Mouse (Mus musculus) thymus, postnatal 25 days (tissue): ENCODE data around the gene Map3k13.
"Not testable (repeated sequence)": the region's sequence is repeated elsewhere in the genome, so short reads cannot be mapped to it uniquely, and the experiment has no call there.

Experiments
- DNase-seq: peaks from one replicate; pipeline ENCODE4 v3.0.0; 2022

Gene Map3k13

GRCm38 (mm10) chr16:21793875-21794696, at the start of gene Map3k13:
Gene Map3k13 (plus strand): TSS chr16:21794346.
- DNase-seq, result peak; percentile 95

GRCm38 (mm10) chr16:21758447-21758846, 35.7 kb upstream of the Map3k13 start:
- no peak for DNase-seq

GRCm38 (mm10) chr16:21768255-21768654, 25.9 kb upstream of the Map3k13 start:
- no peak for DNase-seq

- DNase-seq, result peak; percentile 22
Measured at GRCm38 (mm10) chr16:21769667-21770066, 24.5 kb upstream of the Map3k13 start.

GRCm38 (mm10) chr16:21774725-21775124, 19.4 kb upstream of the Map3k13 start:
- DNase-seq, result no peak

GRCm38 (mm10) chr16:21778293-21778866, 15.8 kb upstream of the Map3k13 start:
- DNase-seq, result peak; percentile 24

GRCm38 (mm10) chr16:21779149-21779548, 15.0 kb upstream of the Map3k13 start:
- DNase-seq, result no peak

- DNase-seq, result no peak
Measured at GRCm38 (mm10) chr16:21781277-21781676, 12.9 kb upstream of the Map3k13 start.

GRCm38 (mm10) chr16:21781895-21782294, 12.3 kb upstream of the Map3k13 start:
- no peak for DNase-seq

GRCm38 (mm10) chr16:21782807-21783206, 11.3 kb upstream of the Map3k13 start:
- no peak for DNase-seq

GRCm38 (mm10) chr16:21785000-21785399, 9.1 kb upstream of the Map3k13 start:
- no peak for DNase-seq

- no peak for DNase-seq
Measured at GRCm38 (mm10) chr16:21786317-21786716, 7.8 kb upstream of the Map3k13 start.

GRCm38 (mm10) chr16:21787516-21788353, 6.4 kb upstream of the Map3k13 start, which contains the start of gene Ehhadh:
Gene Ehhadh (minus strand): TSS chr16:21787807.
- DNase-seq, result peak; percentile 72

- DNase-seq, result no peak
Measured at GRCm38 (mm10) chr16:21788581-21788980, 5.6 kb upstream of the Map3k13 start.

- DNase-seq, result no peak
Measured at GRCm38 (mm10) chr16:21789180-21789579, 5.0 kb upstream of the Map3k13 start.

GRCm38 (mm10) chr16:21790469-21790868, 3.7 kb upstream of the Map3k13 start:
- DNase-seq, result no peak

- no peak for DNase-seq
Measured at GRCm38 (mm10) chr16:21791779-21792178, 2.4 kb upstream of the Map3k13 start.

GRCm38 (mm10) chr16:21793080-21793810, 901 bp upstream of the Map3k13 start:
- not testable (repeated sequence) for DNase-seq

GRCm38 (mm10) chr16:21794697-21795045, 525 bp downstream of the Map3k13 start:
- DNase-seq, result no peak

- DNase-seq, result no peak
Measured at GRCm38 (mm10) chr16:21795071-21795470, 925 bp downstream of the Map3k13 start.

GRCm38 (mm10) chr16:21804258-21804657, 10.1 kb downstream of the Map3k13 start:
- DNase-seq, result no peak

- no peak for DNase-seq
Measured at GRCm38 (mm10) chr16:21806892-21807291, 12.7 kb downstream of the Map3k13 start.

- peak; percentile 57 for DNase-seq
Measured at GRCm38 (mm10) chr16:21807786-21808185, 13.6 kb downstream of the Map3k13 start.
